Mouse (Mus musculus) adrenal gland, postnatal 25 days (tissue): ENCODE measurements around the gene Cadps2. TPM values are rescaled to one million over a fixed set of nuclear protein-coding genes. Genes with fewer than 3 reads are reported as not detected.

Source experiments
- DNase-seq: peaks from one replicate; pipeline ENCODE4 v3.0.0; 2021; ENCODE audit warnings: mixed read lengths
- long read RNA-seq: library from polyadenylated mRNA; stranded (forward); transcript quantifications from one replicate; pipeline ENCODE4 v2.0.0, GENCODE M21; 2021
- total RNA-seq: library from RNA; stranded (reverse); gene quantifications from 2 replicates; pipeline ENCODE4 v1.2.3, GENCODE M21; 2021

Cadps2 gene
- total RNA-seq, result 8.6 and 9.8 TPM in 2 replicates
- long read RNA-seq, partial matches to known transcripts, result 1 of 1 reads
- long read RNA-seq, other reads (novel, unspliced or antisense), result 0 of 1 reads

DNA sequence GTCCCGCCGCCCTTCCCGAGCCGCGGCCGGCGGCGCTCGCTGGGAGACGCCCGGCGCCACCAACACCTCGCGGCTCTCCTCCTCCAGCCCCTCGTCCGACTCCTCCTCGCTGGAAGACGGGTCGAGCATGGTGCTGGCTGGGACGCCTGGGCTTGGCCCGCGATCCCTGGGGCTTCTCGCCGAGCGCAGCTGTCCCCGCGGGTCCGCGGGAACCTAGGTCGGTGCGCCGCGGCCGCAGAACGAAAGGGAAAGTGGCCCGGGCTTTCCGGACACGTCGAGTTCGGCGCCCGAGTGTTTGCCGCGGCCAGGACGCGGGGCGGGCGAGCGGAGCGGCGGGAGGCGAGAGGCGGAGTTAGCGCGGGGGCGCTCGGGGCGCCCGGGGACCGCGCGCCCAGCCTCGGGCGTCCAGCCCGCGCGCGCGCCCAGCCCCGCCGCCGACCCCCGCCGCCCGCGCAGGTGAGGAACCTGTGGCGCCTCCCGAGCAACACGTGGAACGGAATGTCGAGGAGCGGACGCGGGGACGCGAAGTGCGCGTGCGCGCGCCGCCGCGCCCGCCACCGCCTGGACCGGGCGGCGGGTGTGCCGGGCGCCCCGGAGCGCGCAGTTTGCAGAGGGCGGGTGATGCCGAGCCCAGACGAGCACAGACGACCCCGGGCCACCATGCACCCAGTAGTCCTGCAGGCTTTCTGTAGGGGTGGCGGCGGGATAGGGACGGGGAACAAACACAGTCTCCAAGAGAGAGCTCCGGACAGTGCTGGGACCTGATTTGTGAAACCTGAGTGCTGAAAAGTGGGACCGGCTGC is at the start of gene Cadps2:
Gene Cadps2 (minus strand): TSS at position 413 of the 803 bp plus-strand sequence.
- peak; percentile 69 for DNase-seq

DNA sequence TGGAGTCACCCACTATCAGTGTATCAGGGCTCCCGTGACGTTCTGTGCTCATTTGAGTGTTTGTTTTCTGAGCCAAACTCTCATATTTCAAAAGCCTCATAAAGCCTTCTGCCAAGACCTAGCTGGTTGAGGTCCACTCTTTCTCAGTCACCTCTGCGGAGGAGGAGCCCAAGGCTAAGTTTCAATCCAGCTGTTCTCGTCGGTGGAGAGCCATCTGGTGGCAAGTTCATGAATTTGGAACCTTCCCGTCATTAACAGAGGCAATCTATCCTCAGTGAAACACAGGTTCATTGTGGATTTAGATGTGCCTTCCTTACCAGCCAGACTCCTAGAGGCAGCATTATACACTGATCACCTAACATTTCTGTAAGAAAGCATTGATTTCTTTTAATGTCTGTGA is 47.2 kb upstream of the Cadps2 start:
- DNase-seq, result peak; percentile 34

DNA sequence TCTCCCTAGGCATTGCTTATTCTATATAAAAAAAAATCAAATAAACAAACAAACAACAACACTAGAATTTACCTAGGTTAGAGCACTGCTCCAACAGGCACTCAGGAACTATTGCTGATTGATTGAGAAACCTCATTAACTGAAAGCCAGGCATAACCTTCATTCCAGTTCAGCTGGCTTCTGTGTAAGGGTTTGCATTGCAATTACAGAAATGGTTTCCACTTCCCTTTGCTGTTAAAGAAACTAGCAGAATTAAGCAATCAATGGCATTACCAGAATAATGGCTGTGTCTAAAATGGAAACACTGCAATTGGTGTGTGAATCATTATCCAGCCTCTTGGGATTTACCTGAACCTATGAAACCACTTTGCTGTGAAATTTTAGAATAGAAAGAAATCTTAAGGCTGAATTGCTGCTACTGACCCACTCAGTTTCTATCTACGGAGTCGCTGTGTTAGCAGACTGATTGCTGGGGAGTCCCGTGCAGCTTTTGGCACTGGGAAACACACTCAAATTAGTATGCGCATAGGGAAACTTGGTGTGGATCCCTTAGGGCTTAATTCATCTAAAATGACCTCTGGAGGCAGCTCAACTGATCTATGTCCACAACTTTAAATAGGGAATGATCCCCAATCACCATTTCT is 37.7 kb upstream of the Cadps2 start:
- no peak for DNase-seq

DNA sequence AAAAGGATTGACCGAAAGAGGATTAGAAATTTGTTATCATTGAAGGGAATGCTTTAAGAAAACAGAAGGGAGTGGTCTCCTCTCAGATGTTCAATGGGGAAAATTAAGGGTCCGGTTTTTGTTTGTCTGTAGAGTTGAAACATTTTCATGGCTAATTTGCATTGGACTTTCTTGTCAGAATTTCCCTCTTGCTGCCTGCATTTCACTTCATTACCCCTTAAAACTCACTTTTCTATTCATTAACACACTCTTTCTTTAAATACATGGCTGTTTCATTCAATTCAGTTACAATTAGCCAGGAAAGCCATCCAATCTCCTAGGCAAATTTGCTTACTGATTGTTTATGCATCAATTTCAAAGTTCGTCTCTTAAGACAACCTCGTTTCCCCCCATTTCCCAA is 37.1 kb upstream of the Cadps2 start:
- DNase-seq, result no peak

DNA sequence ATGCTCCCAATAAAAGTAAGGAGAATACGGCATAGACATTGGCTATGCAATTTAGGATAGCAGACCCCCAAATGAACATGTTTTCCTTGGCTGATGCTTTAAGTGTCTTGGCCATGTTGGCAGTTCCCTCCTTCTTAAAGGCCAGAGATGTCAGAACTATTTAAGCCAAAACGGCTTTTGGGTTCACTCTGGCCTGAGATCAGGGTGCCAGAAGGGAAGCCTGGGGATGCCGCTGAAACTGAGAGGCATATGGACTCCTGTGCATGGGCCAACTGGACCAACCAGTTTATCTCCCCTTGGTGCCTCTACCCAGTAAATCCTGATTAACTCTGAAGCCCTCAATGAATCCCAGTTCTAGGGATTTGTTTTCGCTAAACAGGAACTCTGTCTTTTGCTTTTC is 34.6 kb upstream of the Cadps2 start:
- no peak for DNase-seq

DNA sequence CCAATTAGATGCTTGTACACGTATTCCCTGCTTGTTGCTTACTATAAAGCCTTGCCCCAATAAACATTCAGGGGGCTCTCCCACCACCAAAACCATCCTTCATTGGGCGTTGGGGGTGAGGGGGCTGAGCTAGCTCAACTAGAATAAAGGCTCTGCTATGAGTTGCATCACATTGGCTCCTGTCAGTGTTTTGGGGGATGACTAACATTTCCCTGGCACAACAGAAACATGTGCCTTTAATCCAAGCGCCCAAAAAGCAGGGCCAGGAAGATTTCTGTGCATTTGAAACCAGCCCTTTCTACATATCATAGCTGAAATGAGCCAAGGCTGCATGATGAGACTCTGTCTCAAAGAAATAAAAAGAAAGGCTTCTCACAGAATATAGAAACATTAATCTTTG is 34.0 kb upstream of the Cadps2 start:
- DNase-seq, result no peak

DNA sequence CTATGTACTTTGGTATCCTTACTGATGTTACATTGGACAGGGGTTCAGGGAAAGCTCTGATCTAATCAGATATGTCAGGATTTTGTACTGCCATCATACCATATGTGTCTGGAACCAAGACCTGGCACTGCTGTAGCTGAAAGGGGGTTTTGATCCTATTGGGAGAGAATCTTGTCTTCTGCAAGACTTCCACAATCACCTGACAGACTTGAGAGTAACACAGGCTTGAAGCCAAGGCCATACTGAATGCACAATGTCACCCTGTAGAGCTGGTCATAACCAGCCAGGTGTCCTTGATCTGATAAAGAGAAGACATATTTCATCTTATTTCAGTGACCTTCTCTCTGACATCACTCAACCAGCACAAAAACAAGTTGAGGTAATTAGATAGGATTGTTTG is 30.8 kb upstream of the Cadps2 start:
- no peak for DNase-seq

DNA sequence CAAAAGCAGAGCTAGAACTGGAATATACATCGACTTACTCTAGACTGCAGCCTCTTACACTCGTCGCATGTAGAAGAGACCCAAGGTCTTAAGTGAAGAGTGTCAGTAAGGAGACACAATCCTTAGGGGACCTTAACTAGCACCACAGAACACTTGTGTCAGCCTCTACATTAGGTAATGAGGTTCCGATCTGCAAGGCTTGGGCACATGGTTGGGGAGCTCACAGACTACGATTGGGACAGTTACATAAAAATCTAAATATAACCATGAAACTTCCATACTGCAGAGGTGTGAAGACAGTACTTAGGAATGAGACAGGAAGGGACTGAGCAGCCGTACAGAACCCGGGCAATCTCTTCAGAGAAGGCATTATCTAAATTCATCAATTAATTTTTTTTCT is 27.1 kb upstream of the Cadps2 start:
- no peak for DNase-seq

DNA sequence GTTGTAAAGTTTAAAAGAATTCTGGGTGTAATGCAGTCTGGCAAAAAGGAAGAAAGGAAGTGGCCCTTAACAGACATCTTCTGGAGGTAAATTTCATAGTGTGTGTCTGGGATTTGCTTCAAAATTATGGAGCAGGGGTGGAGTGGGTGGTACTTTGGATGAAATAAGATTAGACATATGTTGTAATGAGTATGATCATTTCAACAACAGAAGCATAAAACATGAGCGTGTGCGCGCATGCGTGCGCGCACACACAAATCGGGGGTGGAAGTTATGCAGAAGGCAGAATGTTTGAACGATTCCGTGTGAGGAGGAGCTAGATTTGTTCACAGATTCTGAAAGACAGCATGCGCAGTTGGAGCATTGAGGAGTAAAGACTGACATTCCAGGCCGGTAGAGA is 14.2 kb upstream of the Cadps2 start:
- DNase-seq, result no peak

DNA sequence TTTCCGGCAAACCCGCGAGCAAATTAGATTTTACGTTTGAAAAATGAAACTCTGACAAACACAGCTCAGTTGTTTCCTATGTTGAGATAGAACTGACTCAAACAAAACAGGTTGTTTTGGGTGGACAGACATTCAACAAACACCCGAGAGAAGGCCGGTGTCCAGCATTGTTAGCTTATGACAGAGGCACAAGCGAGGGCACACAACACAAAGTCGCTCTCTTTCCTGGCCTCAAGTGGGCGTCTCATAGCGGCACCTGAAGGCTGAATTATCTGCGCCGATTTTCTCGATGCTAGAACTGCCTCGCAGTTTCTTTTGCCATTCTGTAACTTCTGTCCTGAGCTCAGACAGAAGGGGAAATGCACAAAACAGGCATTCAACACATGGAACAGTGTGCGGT is 780 bp upstream of the Cadps2 start:
- DNase-seq, result peak; percentile 18

DNA sequence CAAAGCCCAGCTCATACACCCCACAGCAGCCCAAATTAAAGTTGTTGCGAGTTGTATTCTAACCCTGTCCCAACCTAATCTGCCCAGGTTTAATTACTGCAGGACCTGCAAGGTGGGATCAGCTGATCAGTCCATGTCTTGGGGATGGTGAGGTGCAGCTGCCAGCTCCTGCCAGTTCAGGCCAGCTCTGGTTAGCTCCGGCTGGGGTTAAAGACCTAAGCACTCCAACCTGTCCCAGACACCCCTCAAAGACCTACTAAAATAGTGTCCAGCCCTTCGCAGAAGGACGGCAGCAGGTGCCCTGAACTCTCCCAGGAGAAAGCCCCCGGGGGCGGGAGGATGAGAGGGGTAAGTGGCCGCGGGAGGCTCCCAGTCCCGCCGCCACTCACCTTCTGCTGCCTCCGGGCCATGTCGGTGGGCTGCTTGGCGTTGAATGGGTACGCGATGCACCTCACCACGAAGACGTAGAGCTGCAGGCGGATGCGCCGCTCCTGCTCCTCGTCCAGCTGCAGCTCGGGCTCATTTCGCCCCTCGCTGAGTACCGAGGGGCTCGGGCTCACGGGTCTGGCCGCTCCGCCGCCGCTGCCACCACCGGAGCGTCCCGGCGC is 716 bp downstream of the Cadps2 start:
- DNase-seq, result peak; percentile 3

DNA sequence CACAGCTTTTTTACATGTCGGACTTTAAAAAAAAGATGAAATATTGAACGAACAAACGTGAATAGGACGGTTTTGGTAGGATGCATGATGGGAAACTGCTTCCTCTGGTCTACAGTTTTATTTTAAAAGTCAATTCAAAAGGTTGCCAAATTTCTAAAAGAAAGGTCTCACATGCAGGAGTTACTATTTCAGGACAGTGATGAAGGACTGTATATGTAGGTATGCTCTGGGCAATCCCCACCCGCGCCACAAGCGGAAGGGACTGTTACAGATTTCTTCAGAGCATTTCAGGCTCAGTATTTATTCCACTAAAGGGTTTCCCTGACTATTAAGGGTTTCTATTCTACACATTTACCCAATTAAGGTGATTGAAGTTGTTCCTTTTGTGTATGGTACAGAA is 1.6 kb downstream of the Cadps2 start:
- no peak for DNase-seq

DNA sequence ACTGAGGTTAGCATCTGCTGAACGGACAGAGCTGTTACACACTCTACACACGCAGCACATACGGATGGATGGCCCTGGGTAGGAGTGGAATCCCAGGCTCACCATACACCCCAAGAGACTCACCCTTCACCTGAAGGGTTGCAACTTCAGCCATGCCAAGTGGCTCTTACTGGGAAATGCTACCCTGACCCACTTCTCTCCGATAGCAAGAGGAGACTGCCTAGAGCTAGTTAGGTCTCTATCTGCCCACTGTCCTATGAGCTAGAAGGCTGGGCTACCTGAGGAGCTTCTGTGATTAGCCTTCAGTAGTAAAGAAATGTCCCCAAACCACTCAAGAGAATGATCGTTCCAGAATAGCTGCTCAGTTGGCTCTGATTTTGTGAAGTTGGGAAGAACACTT is 2.1 kb downstream of the Cadps2 start:
- DNase-seq, result no peak

DNA sequence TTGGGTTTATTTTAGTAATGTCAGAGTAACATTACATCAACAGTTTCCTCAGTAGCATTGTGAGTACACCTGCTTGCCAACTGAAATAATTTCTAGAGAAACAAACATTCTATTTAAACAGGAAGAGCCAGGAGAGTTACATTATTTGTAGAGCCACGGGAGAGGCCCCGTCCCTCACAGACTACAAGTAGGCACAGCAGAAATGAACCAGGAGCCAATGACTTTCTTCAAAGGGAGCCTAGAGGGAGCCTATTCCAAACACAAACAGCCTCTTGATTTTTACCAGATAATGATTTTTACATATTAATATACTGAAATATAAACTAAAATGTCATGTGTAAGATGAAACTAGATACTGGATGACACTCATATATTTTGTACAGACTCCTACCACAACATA is 2.5 kb downstream of the Cadps2 start:
- DNase-seq, result no peak

DNA sequence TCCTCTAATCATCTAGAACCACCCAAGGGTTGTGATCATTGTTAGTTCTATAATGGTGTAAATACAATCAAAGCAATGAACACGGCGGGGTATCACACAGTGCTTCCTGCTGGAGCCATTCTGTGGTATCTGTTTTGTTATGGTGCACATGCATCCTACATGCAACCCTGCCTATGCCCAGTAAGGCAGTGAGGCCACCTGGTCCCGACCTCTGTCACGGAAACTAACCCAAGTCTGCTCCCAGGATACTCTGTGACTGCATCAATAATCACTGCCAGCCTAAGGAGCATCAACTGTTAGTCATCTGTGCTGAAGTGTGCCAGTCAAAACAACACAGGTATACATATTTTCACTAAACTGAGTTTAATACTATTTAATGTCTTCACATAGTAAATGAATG is 3.7 kb downstream of the Cadps2 start:
- no peak for DNase-seq

DNA sequence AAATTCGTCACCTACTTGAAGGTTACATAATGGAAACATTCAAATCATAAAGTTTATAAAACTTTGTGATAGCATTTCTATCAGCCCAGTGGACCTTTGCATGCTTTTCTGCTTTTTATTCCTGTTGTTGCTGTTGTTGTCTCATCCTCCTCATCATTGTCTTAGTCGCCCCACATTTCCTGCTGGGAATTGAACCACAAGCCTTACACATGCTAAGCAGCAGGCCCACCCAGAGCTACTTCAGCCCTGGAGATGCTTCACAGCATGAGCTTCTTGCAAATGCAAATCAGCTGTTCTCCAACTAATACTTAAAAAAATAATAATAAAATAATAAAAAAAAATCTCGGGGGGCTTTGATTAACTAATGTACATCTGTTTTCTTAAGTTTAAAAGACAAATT is 8.5 kb downstream of the Cadps2 start:
- DNase-seq, result no peak

DNA sequence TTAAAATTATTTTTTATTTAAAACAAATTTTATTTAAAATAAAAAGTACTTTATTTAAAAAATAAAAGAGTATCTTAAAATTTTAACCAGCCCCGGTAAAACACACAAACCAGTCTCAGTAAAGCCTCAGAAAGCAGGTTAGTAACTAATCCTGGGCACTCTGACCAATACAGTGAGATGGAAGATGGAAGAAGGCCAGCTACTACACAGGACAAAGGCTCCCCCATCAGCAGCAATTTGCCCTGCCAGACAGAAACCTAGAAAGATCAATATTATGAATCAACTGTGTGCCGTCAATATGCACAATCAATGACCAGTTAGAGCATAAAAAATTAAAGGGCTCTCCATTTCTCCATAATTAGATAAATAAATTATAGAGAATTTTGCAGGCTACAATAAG is 9.9 kb downstream of the Cadps2 start:
- no peak for DNase-seq

DNA sequence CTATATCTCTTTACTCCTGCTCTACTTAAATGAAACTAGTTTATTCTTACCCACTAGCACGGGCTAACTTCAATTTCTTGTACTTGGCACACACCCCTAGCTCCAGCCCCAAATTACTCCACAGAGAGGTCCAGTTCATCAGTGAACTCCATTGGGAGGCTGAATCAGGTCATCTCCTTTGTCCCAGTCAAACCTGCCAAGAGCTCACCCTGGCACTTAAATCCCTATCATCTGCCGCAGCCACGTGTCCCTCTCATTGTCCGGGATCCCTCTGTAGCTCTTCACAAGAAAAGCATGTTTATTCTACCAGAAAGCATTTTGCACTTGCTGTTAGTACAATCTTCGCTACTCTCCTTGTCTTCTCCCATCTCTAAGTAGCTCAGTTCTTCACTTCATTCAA is 17.4 kb downstream of the Cadps2 start:
- no peak for DNase-seq

DNA sequence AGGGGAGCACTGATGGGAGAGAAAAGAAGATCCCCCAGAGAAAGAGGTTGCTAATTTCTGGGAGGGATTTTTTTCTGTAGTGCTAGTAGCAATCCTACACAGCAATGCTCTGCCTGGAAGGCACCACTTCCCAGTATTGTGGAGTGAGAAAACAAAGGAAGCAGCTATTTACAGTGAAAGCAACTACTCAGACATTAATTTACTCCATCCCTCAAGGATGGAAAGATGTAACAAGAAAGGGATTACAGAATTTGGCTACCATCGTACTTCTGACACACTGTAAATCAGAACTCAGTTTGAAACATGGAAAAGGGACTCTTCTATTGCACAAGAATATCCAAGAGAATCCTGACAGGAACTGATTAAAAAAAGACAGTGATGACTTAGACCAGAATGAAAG is 29.1 kb downstream of the Cadps2 start:
- no peak for DNase-seq

DNA sequence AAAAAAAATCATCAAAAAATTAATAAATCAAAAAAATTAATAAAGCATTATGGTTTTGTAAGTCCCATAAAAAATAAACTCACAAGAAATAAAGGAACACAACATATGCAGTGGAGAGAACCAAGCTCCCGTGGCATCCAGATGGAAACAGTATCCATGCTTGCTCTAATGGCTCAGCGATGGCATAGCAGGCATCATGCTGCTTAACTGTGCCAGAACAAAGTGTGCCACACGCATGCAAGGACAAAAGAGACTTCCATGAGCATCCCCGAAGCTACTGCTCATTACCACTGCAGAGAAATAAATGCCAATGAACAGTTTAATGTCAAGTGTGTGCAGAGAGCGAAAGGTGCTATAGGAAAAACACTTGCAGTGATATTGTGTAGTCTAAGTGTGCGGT is 29.9 kb downstream of the Cadps2 start:
- DNase-seq, result no peak

DNA sequence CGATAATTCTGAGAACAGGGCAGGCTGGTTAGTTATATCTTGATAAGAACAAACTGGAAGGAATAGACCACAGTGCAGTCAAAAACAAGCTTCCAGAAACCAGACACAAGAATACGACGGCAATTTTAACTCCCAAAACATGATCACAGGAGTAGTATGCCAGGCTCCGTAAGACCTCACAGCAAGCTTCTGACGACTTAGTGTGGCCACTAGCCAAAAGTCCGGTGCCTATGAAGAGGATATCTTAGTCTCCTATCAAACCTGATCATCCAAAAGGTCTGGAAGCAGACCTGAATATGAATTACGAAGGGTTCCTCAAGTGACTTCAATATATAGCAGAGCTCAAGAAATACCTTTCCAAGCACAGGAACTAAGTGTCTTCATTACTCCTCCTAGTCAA is 33.9 kb downstream of the Cadps2 start:
- DNase-seq, result no peak

DNA sequence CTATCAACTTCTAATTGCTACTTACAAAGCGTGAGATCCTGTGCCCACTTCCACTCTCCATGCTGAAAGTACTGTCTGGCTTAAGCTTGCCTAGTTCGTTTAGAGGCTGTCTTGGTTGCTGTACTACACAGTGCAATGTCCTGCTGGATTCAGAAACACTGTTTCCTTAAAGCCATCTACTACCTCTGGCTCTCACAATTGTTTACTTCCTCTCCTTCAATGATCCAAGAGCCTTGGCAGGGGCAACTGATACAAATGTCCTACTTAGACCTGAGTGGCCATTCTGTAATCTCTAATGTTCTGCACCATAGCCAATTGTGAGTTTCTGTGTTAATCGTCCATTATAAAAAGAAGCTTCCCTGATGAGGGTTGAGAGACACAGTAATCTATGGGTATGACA is 47.4 kb downstream of the Cadps2 start:
- DNase-seq, result no peak

DNA sequence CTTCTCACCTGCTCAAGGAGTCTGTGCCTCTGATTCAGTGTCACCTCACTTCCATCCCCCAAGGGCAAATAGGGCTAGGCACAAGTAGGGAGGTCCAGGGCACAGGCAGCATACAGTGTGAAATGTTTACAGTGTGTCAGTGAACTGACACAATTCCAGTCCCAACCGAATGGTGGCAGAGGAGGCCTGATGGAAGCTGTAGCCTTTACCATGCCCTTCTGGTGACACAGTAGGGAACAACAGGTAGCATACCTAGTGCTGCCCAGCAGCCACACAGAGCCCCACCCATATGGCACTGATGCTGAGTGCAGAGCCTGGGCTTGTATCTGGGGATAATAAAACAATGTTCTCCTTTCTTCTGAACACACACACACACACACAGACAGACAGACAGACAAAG is 61.6 kb downstream of the Cadps2 start:
- DNase-seq, result no peak

DNA sequence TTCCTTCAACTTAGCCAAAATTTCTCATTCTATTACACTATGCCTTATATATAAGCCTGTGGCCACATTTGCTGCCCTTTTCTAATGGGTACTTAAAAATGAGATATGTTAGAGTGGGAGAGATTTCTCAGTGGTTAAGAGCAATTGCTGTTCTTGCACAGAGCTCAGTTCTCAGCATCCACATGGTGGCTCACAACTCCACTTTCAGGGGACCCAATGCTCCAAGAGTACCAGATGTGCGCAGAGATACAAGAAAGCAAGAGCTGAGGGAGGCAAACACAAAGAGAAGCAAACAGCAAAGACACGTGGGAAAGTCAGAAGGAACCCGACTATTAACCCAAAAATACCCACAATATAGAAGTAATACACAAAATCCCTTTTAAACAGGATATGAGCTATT is 77.0 kb downstream of the Cadps2 start:
- no peak for DNase-seq
